Mouse (Mus musculus): ENCODE data around the gene Hrc. TPM values are rescaled to one million over a fixed set of nuclear protein-coding genes. Genes with fewer than 3 reads are reported as not detected.

The Hrc gene
- total RNA-seq, 2 experiments from 2014 or later, result 0.23 to 0.94 TPM

Other genes starting within 250 kb of the Hrc start
- 1 to 10 TPM; 5.3 to 6.0 TPM for gene Rcn3, start 243.1 kb upstream of the Hrc start, total RNA-seq (2021)
- gene Fcgrt, start 231.4 kb upstream of the Hrc start, total RNA-seq (2021), result 10 to 100 TPM; 22.7 to 24.1 TPM
- 100 to 1,000 TPM; 410 to 413 TPM for gene Rps11, start 210.9 kb upstream of the Hrc start, total RNA-seq (2021)
- 100 to 1,000 TPM; 630 to 639 TPM for gene Rpl13a, start 206.5 kb upstream of the Hrc start, total RNA-seq (2021)
- not detected for gene Gm45713, start 199.1 kb upstream of the Hrc start, total RNA-seq (2021)
- 1 to 10 TPM; 3.3 to 5.4 TPM for gene Flt3l, start 198.9 kb upstream of the Hrc start, total RNA-seq (2021)
- 10 to 100 TPM; 45.8 to 49.3 TPM for gene Pih1d1, start 181.0 kb upstream of the Hrc start, total RNA-seq (2021)
- gene Aldh16a1, start 180.7 kb upstream of the Hrc start, total RNA-seq (2021), result 10 to 100 TPM; 13.6 to 14.1 TPM
- gene Slc17a7, start 171.3 kb upstream of the Hrc start, total RNA-seq (2021), result 1,000 to 10,000 TPM; 1,365 to 1,520 TPM
- under 1 TPM in 1 of 2 experiments, not detected in 1; 0.18 TPM for gene Gfy, start 155.7 kb upstream of the Hrc start, total RNA-seq (2021)
- gene Pth2, start 154.3 kb upstream of the Hrc start, total RNA-seq (2021), result not detected
- 1 to 10 TPM; 5.2 to 5.3 TPM for gene Ccdc155, start 130.4 kb upstream of the Hrc start, total RNA-seq (2021)
- gene Dkkl1, start 123.1 kb upstream of the Hrc start, total RNA-seq (2021), result 10 to 100 TPM; 25.1 to 29.2 TPM
- gene Tead2, start 119.5 kb upstream of the Hrc start, total RNA-seq (2021), result 1 to 10 TPM; 2.8 to 5.5 TPM
- gene Cd37, start 96.2 kb upstream of the Hrc start, total RNA-seq (2021), result 1 to 10 TPM; 2.5 to 4.4 TPM
- 1 to 10 TPM; 1.6 to 1.9 TPM for gene Slc6a16, start 94.2 kb upstream of the Hrc start, total RNA-seq (2021)
- under 1 TPM in 1 of 2 experiments, not detected in 1; 0.23 TPM for gene Slc6a21, start 57.8 kb upstream of the Hrc start, total RNA-seq (2021)
- 10 to 100 TPM; 13.2 to 24.9 TPM for gene Trpm4, start 1.5 kb upstream of the Hrc start, total RNA-seq (2021)
- gene Ppfia3, start 31.7 kb downstream of the Hrc start, total RNA-seq (2021), result 100 to 1,000 TPM; 151 to 152 TPM
- 100 to 1,000 TPM; 170 to 176 TPM for gene Lin7b, start 35.3 kb downstream of the Hrc start, total RNA-seq (2021)
- 100 to 1,000 TPM; 341 to 386 TPM for gene Snrnp70, start 60.5 kb downstream of the Hrc start, total RNA-seq (2021)
- gene Kcna7, start 70.4 kb downstream of the Hrc start, total RNA-seq (2021), result not detected
- gene Ntf5, start 78.4 kb downstream of the Hrc start, total RNA-seq (2021), result under 1 TPM in 1 of 2 experiments, not detected in 1; 0.16 TPM
- not detected for gene Lhb, start 85.5 kb downstream of the Hrc start, total RNA-seq (2021)
- gene Gys1, start 99.6 kb downstream of the Hrc start, total RNA-seq (2021), result 10 to 100 TPM; 15.7 to 16.5 TPM
- gene Ruvbl2, start 102.8 kb downstream of the Hrc start, total RNA-seq (2021), result 10 to 100 TPM; 30.4 to 33.0 TPM
- gene Ftl1, start 124.6 kb downstream of the Hrc start, total RNA-seq (2021), result 100 to 1,000 TPM; 207 to 225 TPM
- 10 to 100 TPM; 67.0 to 69.8 TPM for gene Bax, start 131.6 kb downstream of the Hrc start, total RNA-seq (2021)
- gene Tulp2, start 146.6 kb downstream of the Hrc start, total RNA-seq (2021), result not detected
- gene Gm45808, start 151.5 kb downstream of the Hrc start, total RNA-seq (2021), result under 1 TPM in 1 of 2 experiments, not detected in 1; 0.73 TPM
- 1 to 10 TPM; 2.7 to 4.0 TPM for gene Dhdh, start 153.5 kb downstream of the Hrc start, total RNA-seq (2021)
- gene Nucb1, start 175.1 kb downstream of the Hrc start, total RNA-seq (2021), result 100 to 1,000 TPM; 103 to 105 TPM
- gene Ppp1r15a, start 191.0 kb downstream of the Hrc start, total RNA-seq (2021), result 10 to 100 TPM; 22.0 to 22.2 TPM
- gene Plekha4, start 191.0 kb downstream of the Hrc start, total RNA-seq (2021), result 1 to 10 TPM; 1.2 to 2.7 TPM
- gene Hsd17b14, start 219.6 kb downstream of the Hrc start, total RNA-seq (2021), result under 1 TPM in 1 of 2 experiments, not detected in 1; 0.25 TPM
- 10 to 100 TPM; 23.0 to 23.6 TPM for gene Bcat2, start 234.9 kb downstream of the Hrc start, total RNA-seq (2021)